Mouse (Mus musculus): ENCODE data around the gene Tcf7l1.
A peak's percentile ranks its signal among the peaks of the same experiment; 100 is the strongest.

Gene Tcf7l1

GRCm38 (mm10) chr6:72748882-72749437, 40.1 kb downstream of the Tcf7l1 start:
- DNase-seq (ENCODE audit: extremely low read depth, insufficient read length, low spot score), result no peak

- no peak for DNase-seq (ENCODE audit: extremely low read depth, insufficient read length, low spot score)
Measured at GRCm38 (mm10) chr6:72748421-72748820, 40.6 kb downstream of the Tcf7l1 start.

GRCm38 (mm10) chr6:72747814-72748213, 41.2 kb downstream of the Tcf7l1 start:
- no peak for DNase-seq (ENCODE audit: extremely low read depth, insufficient read length, low spot score)

DNA sequence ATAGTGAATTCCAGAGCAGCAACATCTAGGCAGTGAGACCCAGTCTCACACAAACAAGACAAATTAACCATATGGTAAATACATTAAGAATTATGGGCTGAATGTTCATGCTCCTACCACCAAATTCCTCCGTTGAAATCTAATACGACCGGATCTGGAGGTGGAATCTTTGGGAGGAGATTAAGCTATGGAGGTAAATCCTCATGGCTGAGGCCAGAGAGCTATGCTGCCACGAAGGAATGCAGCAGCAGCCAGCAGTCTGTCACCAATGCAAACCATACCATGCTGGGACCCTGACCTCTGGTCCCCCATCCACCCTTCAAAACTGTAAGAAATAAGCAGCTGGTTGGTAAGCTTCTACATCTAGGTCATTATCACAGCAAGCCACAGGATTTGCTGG, 41.9 kb downstream of the Tcf7l1 start:
- no peak for DNase-seq (ENCODE audit: extremely low read depth, insufficient read length, low spot score)

DNA sequence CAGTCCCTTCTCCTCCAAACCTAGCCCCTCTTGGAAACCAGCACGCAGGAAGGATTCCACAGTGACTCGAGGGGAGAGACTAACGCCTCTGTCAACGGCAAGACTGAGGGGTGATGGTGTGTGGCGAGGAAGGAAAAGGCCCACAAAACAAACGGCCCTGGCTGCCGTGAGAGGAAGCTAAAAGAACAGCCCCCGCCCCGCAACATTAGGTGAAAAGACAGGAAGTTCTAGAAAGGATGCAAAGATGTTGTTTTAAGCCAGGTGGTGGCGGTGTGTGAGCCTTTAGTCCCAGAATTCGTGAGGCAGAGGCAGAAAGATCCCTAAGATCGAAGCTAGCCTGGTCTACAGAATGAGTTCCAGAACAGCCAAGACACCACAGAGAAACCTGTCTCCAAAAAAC, 43.3 kb downstream of the Tcf7l1 start:
- DNase-seq (ENCODE audit: extremely low read depth, insufficient read length, low spot score), result no peak

GRCm38 (mm10) chr6:72744144-72744800, 44.8 kb downstream of the Tcf7l1 start:
- DNase-seq (ENCODE audit: extremely low read depth, insufficient read length, low spot score), result peak; percentile 23

GRCm38 (mm10) chr6:72743624-72744041, 45.4 kb downstream of the Tcf7l1 start:
- DNase-seq (ENCODE audit: extremely low read depth, insufficient read length, low spot score), result peak; percentile 40

DNA sequence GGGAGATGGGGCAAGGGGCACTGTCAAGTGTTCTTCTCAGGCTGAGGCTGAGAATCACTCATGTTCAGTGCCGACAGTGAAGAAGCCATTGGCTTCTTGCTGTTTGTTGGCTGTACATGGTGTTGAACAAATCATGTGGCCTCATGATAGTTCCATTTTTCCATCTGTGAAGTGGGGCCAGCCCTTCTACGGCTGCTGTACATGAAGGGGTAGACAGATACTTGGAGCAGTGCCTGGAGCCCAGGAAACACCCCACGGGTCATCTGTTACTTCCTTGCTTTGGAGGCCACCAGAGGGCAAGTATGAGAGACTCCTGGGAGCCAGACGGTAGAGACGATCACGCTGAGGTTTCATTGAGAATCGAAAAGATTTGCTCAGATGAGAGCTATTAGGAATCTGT, 46.7 kb downstream of the Tcf7l1 start:
- no peak for DNase-seq (ENCODE audit: extremely low read depth, insufficient read length, low spot score)

DNA sequence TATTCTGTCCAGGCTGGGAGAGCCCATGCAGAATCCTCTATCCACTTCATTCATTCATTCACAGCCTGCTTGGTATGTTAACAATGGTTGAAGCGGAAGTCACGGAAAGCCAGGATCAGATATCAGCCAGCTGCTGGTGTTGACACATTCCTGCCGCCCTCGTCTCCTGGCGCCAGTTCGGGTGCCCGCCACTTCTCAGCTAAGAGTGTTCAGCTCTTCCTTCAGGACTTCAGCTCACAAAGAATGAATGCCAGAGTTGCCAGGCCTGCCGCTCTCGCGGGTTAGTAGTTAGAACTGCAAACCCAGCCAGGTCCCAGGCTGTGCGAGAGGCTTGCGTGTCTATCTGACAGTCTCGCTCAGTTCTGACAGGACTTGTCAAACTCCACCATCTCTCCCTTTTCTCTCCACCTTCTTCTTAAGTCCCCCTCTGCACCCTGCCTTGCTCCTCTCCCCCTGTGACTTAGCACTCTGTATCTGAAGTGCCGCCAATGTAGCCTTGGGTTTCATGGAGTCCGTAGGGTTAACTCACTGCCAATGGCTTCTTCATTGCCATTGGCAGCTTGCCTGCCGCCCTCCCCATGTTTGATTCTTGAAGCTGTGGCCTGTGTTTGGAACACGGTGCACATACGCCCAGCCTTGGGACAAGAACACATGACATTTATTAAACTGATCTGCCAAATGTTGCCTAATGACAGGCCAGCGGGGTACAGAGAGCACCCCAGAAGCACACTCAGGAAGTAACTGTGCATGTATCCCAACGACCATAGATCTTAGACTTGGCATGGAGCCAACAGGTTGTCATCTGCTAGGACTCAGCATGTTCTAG, 48.2 kb downstream of the Tcf7l1 start:
- DNase-seq (ENCODE audit: extremely low read depth, insufficient read length, low spot score), result peak; percentile 20

DNA sequence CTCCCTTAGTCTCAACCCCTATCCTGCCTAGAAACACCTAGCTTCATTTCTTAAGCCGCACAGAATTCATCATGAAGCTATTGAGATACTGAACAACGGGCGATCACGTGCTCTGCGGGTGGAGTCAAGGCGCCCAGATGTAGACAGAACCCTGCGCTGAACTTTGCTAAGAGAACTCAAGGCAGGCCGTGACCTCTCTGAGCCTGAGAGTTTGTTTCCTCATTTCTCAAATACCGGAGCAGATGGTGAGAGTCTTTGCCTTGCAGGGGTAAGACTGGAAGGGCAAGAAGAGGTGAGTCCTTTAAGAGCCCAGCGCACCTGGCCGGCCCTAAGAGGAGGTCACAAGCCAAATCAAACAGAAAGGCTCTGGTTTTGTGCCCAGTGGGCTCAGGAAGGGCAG, 52.2 kb downstream of the Tcf7l1 start:
- DNase-seq (ENCODE audit: extremely low read depth, insufficient read length, low spot score), result no peak

- DNase-seq (ENCODE audit: extremely low read depth, insufficient read length, low spot score), result no peak
Measured at GRCm38 (mm10) chr6:72735206-72735605, 53.8 kb downstream of the Tcf7l1 start.

GRCm38 (mm10) chr6:72733375-72733774, 55.7 kb downstream of the Tcf7l1 start:
- DNase-seq (ENCODE audit: extremely low read depth, insufficient read length, low spot score), result no peak

GRCm38 (mm10) chr6:72732109-72732508, 56.9 kb downstream of the Tcf7l1 start:
- DNase-seq (ENCODE audit: extremely low read depth, insufficient read length, low spot score), result no peak

GRCm38 (mm10) chr6:72730560-72730849, 58.5 kb downstream of the Tcf7l1 start:
- no peak for DNase-seq (ENCODE audit: extremely low read depth, insufficient read length, low spot score)

- DNase-seq (ENCODE audit: extremely low read depth, insufficient read length, low spot score), result no peak
Measured at GRCm38 (mm10) chr6:72729831-72730559, 59.1 kb downstream of the Tcf7l1 start.

GRCm38 (mm10) chr6:72727826-72728225, 61.2 kb downstream of the Tcf7l1 start:
- DNase-seq (ENCODE audit: extremely low read depth, insufficient read length, low spot score), result no peak

DNA sequence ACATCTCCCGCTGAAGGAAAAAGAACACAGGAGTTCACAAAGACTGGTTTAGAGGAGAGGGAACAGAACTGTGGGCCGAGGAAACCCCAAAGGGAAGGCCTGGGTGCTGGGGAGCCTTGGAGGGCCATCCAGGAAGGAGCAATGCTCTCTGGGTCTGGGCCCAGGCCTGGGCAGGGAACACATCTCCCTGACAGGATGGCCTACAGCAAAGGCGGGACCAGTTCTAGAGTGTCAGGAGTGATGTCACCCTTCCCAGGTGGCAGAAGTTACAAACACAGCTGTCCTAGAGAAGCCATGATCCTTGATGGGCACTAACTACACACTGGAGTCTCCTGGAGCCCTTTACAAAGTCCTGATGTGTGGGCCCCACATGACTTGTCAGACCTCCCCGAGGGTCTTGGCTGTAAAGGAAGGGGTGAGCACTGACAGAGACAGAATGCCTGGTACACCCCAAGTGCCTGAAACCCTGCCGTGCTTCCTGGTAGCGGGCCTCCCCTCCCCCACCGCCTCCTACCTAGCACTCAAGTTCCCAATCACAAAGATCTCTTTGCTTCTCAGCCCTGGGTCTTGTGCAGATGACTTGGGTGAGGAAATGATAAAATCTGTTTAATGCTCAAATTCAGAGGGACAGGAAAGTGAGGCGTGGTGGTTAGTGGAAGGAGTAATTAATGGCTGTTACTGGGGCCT, 64.4 kb downstream of the Tcf7l1 start:
- DNase-seq (ENCODE audit: extremely low read depth, insufficient read length, low spot score), result no peak

- no peak for DNase-seq (ENCODE audit: extremely low read depth, insufficient read length, low spot score)
Measured at GRCm38 (mm10) chr6:72723731-72724385, 65.2 kb downstream of the Tcf7l1 start.

DNA sequence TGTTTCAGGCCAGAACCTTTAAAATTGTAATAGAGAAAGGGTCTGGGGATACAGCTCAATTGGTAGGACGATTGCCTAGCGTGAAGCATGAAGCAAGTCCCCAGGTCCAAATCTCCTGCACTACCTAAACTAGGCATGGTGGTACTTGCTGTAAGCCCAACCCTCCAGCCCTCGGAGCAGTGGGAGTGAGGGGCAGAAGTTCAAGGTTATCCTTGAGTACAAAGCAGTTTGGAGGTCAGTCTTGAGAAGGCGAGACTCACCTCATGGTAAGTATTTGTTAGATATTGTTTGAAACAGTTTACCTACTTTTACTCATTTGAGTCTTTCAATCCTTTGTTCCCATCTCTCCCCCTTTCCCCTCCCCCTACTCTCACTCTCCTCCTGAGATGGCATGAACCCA, 65.9 kb downstream of the Tcf7l1 start:
- no peak for DNase-seq (ENCODE audit: extremely low read depth, insufficient read length, low spot score)

DNA sequence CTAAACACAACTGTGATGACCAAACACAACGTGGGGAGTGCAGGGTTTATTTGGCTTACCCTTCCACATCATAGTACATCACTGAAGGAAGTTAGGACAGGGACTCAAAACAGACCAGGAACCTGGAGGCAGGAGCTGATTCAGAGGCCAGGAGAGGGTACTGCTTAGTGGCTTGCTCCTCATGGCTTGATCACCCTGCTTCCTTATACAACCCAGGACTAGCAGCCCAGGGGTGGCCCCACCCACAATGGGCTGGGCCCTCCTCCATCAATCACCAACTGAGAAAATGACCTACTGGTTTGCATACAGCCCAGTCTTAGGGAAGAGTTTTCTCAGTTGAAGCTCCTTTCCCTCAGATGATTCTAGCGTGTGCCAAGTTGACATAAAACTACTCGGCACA, 68.2 kb downstream of the Tcf7l1 start:
- DNase-seq (ENCODE audit: extremely low read depth, insufficient read length, low spot score), result no peak

Measured in 3134 (cell line).